Mouse (Mus musculus): ENCODE results near the gene Chrna3.

DNA sequence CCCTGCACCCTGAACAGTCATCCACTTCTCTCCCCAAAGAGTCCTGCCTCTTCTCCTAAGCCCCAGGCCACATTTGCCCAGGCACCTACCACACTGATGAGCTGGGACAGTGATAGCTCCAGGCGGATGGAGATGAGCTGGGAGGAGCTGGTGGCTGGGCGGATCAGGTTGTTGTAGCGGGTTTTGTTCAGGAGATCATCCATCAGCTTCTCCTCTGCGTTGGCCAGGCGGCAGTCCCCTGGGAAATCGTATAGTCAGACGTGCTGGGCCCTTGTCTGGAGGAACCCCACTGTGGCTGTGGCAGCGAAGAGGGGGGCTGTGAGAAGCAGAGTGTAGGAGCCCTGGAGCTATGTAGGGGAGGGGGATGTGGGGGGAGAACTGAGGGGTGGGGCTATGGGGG lies 17.3 kb upstream of the Chrna3 start:
- TF ChIP-seq USF1 (IDR thresholded peaks at IDR 0.05; ENCODE audit: low read depth) (no peak), MYOG (IDR thresholded peaks at IDR 0.05; ENCODE audit: control insufficient read depth in 1 of 3, insufficient read depth in 1 of 3, insufficient read length in 2 of 3, low read depth in 2 of 3) (no peak), POLR2AphosphoS2 (IDR thresholded peaks at IDR 0.05; ENCODE audit: insufficient read length, low read depth) (no peak), POLR2A (IDR thresholded peaks at IDR 0.05; ENCODE audit: insufficient read length, low read depth) (no peak)

Data from myocyte (in vitro differentiated cells).